Mouse (Mus musculus) intestine, embryonic 14.5 days (tissue): ENCODE measurements around the gene Tenm2. TPM values are rescaled to one million over a fixed set of nuclear protein-coding genes. Genes with fewer than 3 reads are reported as not detected.
A peak's percentile ranks its signal among the peaks of the same experiment; 100 is the strongest.

Source experiments
- ATAC-seq: fragments of 200-750 bp; cut with Nextera tagmentation; replicated peaks from 2 replicates; pipeline ENCODE4 v1.8.0; 2017; ENCODE audit warnings: low read depth, moderate number of reproducible peaks, moderate TSS enrichment, moderate library complexity; ENCODE audit not compliant: low FRiP score, low TSS enrichment
- DNase-seq: peaks from one replicate; pipeline ENCODE4 v3.0.0-alpha.2; 2018; ENCODE audit warnings: low spot score
- H3K27ac ChIP-seq: fragments of 300-500 bp; sonication (generic); 2 replicates; pipeline ENCODE4 v1.5.1; 2014; ENCODE audit warnings: low read depth, mild to moderate bottlenecking, control low read depth
- H3K27me3 ChIP-seq: fragments of 300-500 bp; sonication (generic); replicated peaks from 2 replicates; pipeline ENCODE4 v1.6.1; 2014; ENCODE audit warnings: low read length, control low read depth; ENCODE audit not compliant: control insufficient read depth, insufficient read depth
- H3K36me3 ChIP-seq: fragments of 300-500 bp; sonication (generic); 2 replicates; pipeline ENCODE4 v1.6.1; 2014; ENCODE audit warnings: low read length, control low read depth; ENCODE audit not compliant: control insufficient read depth, insufficient read depth
- H3K4me1 ChIP-seq: fragments of 300-500 bp; sonication (generic); replicated peaks from 2 replicates; pipeline ENCODE4 v1.6.1; 2014; ENCODE audit warnings: low read length, control low read depth, mixed read lengths; ENCODE audit not compliant: control insufficient read depth, insufficient read depth
- H3K4me2 ChIP-seq: fragments of 300-500 bp; sonication (generic); 2 replicates; pipeline ENCODE4 v1.6.1; 2014; ENCODE audit warnings: low read length
- H3K4me3 ChIP-seq: fragments of 300-500 bp; sonication (generic); 2 replicates; pipeline ENCODE4 v1.5.1; 2014; ENCODE audit warnings: low read depth, low read length, control low read depth, mixed read lengths
- H3K9ac ChIP-seq: fragments of 300-500 bp; sonication (generic); 2 replicates; pipeline ENCODE4 v1.6.1; 2014; ENCODE audit warnings: mild to moderate bottlenecking, low read length
- H3K9me3 ChIP-seq: fragments of 300-500 bp; sonication (generic); 2 replicates; pipeline ENCODE4 v1.6.1; 2016; ENCODE audit warnings: low read length, control low read depth; ENCODE audit not compliant: control insufficient read depth
- WGBS: fragments of 180-500 bp; shearing (Covaris S2); extraction: QIAGEN DNeasy Blood & Tissue Kit; methylation state at CpG from one replicate; pipeline ENCODE4 v1.1.7; 2014; 5-methylcytosine and 5-hydroxymethylcytosine counted together
- polyA plus RNA-seq: library from polyadenylated mRNA; unstranded; fragments of >200 nt; fragmentation: Nextera tagmentation; extraction: Ambion mirVana; gene quantifications from 2 replicates; pipeline ENCODE4 v1.2.1, GENCODE M21; 2014

Tenm2 gene
- polyA plus RNA-seq, 1 experiment from 2014 or later = 2.8 TPM

DNA sequence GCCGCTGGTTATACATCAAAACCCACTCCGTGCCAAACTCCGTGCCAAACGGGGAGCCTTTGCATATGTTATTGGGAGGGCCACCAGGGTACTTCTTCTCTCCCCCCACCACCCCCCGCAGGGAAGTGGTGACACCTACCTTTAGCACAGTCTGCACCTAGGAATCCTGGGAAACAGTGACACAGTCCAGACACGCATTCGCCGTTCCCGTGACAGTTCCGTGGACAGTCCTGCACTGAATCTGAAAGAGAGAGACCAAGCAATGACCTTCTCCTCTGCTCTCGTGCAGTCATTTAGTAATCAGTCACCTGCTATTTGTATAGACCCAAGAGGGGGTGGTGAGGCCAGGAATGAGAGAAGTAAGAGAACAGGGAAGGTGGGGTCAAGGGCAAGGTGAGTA lies 1072.2 kb downstream of the Tenm2 start:
- no peak for ATAC-seq
- DNase-seq = peak; percentile 47
- 64% methylated on average over 11 of the region's 11 CpGs for WGBS

DNA sequence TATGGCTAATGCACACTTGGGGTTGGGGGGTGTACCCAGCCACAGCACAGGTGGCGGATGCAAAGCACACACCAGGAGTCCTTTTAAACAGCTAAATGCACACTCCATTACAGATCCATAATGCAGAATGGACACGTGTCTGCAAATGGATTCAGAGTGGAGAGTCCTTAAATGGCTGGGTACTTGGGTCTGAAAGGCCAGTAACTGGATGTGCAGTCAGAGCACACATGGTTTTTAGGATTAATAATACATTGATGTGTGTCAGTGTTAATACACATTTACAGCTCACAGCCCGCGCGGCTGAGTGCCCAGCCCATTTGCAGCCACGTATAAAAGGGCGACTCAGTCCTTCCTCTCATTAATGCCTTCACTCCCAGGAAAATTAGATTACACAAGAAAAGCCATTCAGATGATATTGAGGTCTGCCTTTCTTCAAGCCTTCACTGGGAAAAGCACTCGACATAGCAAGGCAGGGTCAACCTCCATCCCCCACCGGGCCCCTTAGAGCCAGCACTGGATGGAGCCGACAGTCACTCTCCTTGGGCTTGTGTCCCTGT lies 1073.9 kb downstream of the Tenm2 start:
- ATAC-seq = peak; percentile 66; the same call in 1 of the 2 replicates

More for the DNA sequence above, 1072.2 kb downstream of the Tenm2 start:
- Histone ChIP-seq H3K27me3 (no peaks in the 10 kb centered on the region), H3K27ac (no peak overlapping the region), H3K4me1 (no peaks in the 10 kb centered on the region), H3K9me3 (no peaks in the 10 kb centered on the region), H3K36me3 (no peaks in the 10 kb centered on the region), H3K4me3 (no peak overlapping the region), H3K4me2 (no peak overlapping the region), H3K9ac (no peak overlapping the region)

GRCm38 (mm10) chr11:36153450-36153849 lies 1082.3 kb downstream of the Tenm2 start:
- WGBS = 46% methylated on average over 5 of the region's 5 CpGs
- no peak overlapping the region for H3K4me3 ChIP-seq
- DNase-seq (peak; percentile 25), ATAC-seq (no peak)
- no peaks in the 10 kb centered on the region for H3K36me3 ChIP-seq
- H3K9ac ChIP-seq = no peak overlapping the region
- H3K27ac ChIP-seq = no peak overlapping the region
- no peaks in the 10 kb centered on the region for H3K4me1 ChIP-seq
- no peak overlapping the region for H3K4me2 ChIP-seq
- H3K9me3 ChIP-seq = no peaks in the 10 kb centered on the region
- no peaks in the 10 kb centered on the region for H3K27me3 ChIP-seq

More for the DNA sequence above, 1073.9 kb downstream of the Tenm2 start:
- 61% methylated on average over 10 of the region's 10 CpGs for WGBS
- Histone ChIP-seq H3K27ac (no peak overlapping the region), H3K4me3 (no peak overlapping the region), H3K36me3 (no peaks in the 10 kb centered on the region), H3K4me1 (no peaks in the 10 kb centered on the region), H3K9me3 (no peaks in the 10 kb centered on the region), H3K4me2 (no peak overlapping the region), H3K9ac (no peak overlapping the region), H3K27me3 (no peaks in the 10 kb centered on the region)
- DNase-seq = peak; percentile 49

GRCm38 (mm10) chr11:36153011-36153410 lies 1082.8 kb downstream of the Tenm2 start:
- WGBS = 19% methylated on average over 9 of the region's 9 CpGs
- no peaks in the 10 kb centered on the region for H3K4me1 ChIP-seq
- no peak overlapping the region for H3K4me3 ChIP-seq
- H3K9me3 ChIP-seq = no peaks in the 10 kb centered on the region
- H3K27me3 ChIP-seq = no peaks in the 10 kb centered on the region
- DNase-seq (peak; percentile 53), ATAC-seq (no peak)
- no peak overlapping the region for H3K27ac ChIP-seq
- H3K36me3 ChIP-seq = no peaks in the 10 kb centered on the region
- no peak overlapping the region for H3K9ac ChIP-seq
- no peak overlapping the region for H3K4me2 ChIP-seq

GRCm38 (mm10) chr11:36152226-36152625 lies 1083.5 kb downstream of the Tenm2 start:
- no peak overlapping the region for H3K4me3 ChIP-seq
- H3K27me3 ChIP-seq = no peaks in the 10 kb centered on the region
- no peaks in the 10 kb centered on the region for H3K36me3 ChIP-seq
- DNase-seq (peak; percentile 49), ATAC-seq (no peak)
- no peak overlapping the region for H3K4me2 ChIP-seq
- WGBS = 10% methylated on average over 6 of the region's 6 CpGs
- no peak overlapping the region for H3K9ac ChIP-seq
- H3K4me1 ChIP-seq = no peaks in the 10 kb centered on the region
- no peak overlapping the region for H3K27ac ChIP-seq
- H3K9me3 ChIP-seq = no peaks in the 10 kb centered on the region

GRCm38 (mm10) chr11:36149092-36149491 lies 1086.7 kb downstream of the Tenm2 start:
- Histone ChIP-seq H3K4me2 (no peak overlapping the region), H3K9me3 (no peaks in the 10 kb centered on the region), H3K27ac (no peak overlapping the region), H3K36me3 (no peaks in the 10 kb centered on the region), H3K27me3 (no peaks in the 10 kb centered on the region), H3K4me1 (no peaks in the 10 kb centered on the region), H3K4me3 (no peak overlapping the region), H3K9ac (no peak overlapping the region)
- 75% methylated on average over 3 of the region's 3 CpGs for WGBS
- ATAC-seq (no peak), DNase-seq (no peak)

- Histone ChIP-seq H3K9ac (no peak overlapping the region), H3K4me2 (no peak overlapping the region), H3K4me3 (no peak overlapping the region), H3K4me1 (no peaks in the 10 kb centered on the region), H3K27me3 (no peaks in the 10 kb centered on the region), H3K9me3 (no peaks in the 10 kb centered on the region), H3K36me3 (no peaks in the 10 kb centered on the region), H3K27ac (no peak overlapping the region)
- ATAC-seq (no peak), DNase-seq (peak; percentile 42)
- 67% methylated on average over 12 of the region's 12 CpGs for WGBS
Observed at GRCm38 (mm10) chr11:36145057-36145456, 1090.7 kb downstream of the Tenm2 start.

GRCm38 (mm10) chr11:36140411-36140810 lies 1095.4 kb downstream of the Tenm2 start:
- ATAC-seq (no peak), DNase-seq (no peak)
- Histone ChIP-seq H3K36me3 (no peaks in the 10 kb centered on the region), H3K4me2 (no peak overlapping the region), H3K4me1 (no peaks in the 10 kb centered on the region), H3K9ac (no peak overlapping the region), H3K4me3 (no peak overlapping the region), H3K9me3 (no peaks in the 10 kb centered on the region), H3K27me3 (no peaks in the 10 kb centered on the region), H3K27ac (no peak overlapping the region)
- WGBS = 83% methylated on average over 10 of the region's 10 CpGs

DNA sequence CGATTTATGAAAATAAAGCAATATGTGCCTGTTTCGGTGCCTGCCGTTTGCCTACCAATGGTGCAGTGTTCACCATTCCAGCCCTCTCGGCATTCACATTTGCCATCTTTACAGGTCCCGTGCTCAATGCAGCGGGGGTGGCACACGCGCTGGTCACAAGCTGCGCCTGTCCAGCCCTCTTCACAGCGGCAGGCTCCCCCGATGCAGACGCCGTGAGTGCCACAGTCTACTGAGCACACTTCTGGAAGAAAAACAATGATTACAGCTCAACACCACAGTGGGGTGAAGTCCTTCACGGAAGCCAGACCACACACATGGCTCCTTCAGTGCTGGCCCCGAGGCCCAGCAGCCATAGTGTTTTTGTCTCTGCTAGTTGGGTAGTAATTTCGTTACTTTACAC lies 1096.2 kb downstream of the Tenm2 start:
- ATAC-seq (no peak), DNase-seq (no peak)
- no peak overlapping the region for H3K4me3 ChIP-seq
- H3K27me3 ChIP-seq = no peaks in the 10 kb centered on the region
- H3K4me2 ChIP-seq = no peak overlapping the region
- 69% methylated on average over 16 of the region's 16 CpGs for whole genome bisulfite sequencing
- H3K9ac ChIP-seq = no peak overlapping the region
- H3K27ac ChIP-seq = no peak overlapping the region
- no peaks in the 10 kb centered on the region for H3K4me1 ChIP-seq
- no peaks in the 10 kb centered on the region for H3K36me3 ChIP-seq
- no peaks in the 10 kb centered on the region for H3K9me3 ChIP-seq
